Mouse (Mus musculus) olfactory bulb, adult 2 months (tissue): Measurements from ENCODE around the gene Cpeb4.

ENCODE experiments used
- CTCF ChIP-seq: fragments of 200-500 bp; IDR thresholded peaks from 2 replicates; pipeline ENCODE4 v1.5.1; 2012; ENCODE audit warnings: low read depth, mild to moderate bottlenecking, low read length, moderate library complexity; ENCODE audit not compliant: insufficient read depth
- POLR2A ChIP-seq: fragments of 200-500 bp; IDR thresholded peaks from 2 replicates; pipeline ENCODE4 v1.6.1; 2012; ENCODE audit warnings: mild to moderate bottlenecking, low read depth, low read length, moderate library complexity; ENCODE audit not compliant: insufficient read depth

GRCm38 (mm10) chr11:31936910-31937525, 65.0 kb downstream of the Cpeb4 start:
- TF ChIP-seq POLR2A (no peak), CTCF (no peak)
